Mouse (Mus musculus) adrenal gland, adult 8-10 months (tissue): ENCODE measurements around the gene Eef1a2. TPM values are rescaled to one million over a fixed set of nuclear protein-coding genes. Genes with fewer than 3 reads are reported as not detected.
"Not testable (repeated sequence)": the region's sequence is repeated elsewhere in the genome, so short reads cannot be mapped to it uniquely, and the experiment has no call there.

Experiments used
- DNase-seq: peaks from one replicate; pipeline ENCODE4 v3.0.0; 2022
- total RNA-seq, 4 experiments: library from RNA; stranded (reverse); gene quantifications; 2 replicates each; pipeline ENCODE4 v1.2.4; 2022

Eef1a2 gene
- total RNA-seq = 10 to 100 TPM; 65.8 to 85.9 (median 68.2) TPM

- DNase-seq = no peak
These were observed at the start of gene Eef1a2 for GRCm38 (mm10) chr2:181156248-181157121. TSS of gene Eef1a2 (minus strand) at chr2:181157014.

- no peak for DNase-seq
These were observed 49.3 kb upstream of the Eef1a2 start for GRCm38 (mm10) chr2:181206118-181206517.

GRCm38 (mm10) chr2:181205678-181206077 is 48.9 kb upstream of the Eef1a2 start:
- DNase-seq = no peak

GRCm38 (mm10) chr2:181202886-181203285 is 46.1 kb upstream of the Eef1a2 start:
- DNase-seq = no peak

- DNase-seq = no peak
These were observed 45.6 kb upstream of the Eef1a2 start, which contains the start of gene Ptk6 for GRCm38 (mm10) chr2:181202422-181202821. TSS of gene Ptk6 (minus strand) at chr2:181202789.

DNA sequence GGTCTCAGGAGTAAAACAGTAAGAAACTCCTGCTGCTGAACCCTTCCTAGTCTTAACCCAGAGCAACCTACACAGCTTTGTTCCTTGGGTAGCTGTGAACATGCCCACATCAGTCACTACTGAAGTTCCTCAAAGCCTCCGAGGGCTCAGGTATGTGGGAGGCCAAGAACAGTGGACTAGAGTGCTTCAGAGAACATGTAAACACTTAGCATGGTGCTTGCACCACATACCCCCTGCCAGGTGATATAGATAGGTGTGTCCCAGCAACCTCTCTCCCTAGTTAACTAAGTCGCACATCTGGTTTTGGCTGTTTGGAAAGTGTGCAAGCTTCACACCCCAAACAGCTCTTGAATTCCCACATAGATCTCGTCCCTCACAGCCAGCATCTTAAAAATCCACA is 44.8 kb upstream of the Eef1a2 start:
- no peak for DNase-seq

DNA sequence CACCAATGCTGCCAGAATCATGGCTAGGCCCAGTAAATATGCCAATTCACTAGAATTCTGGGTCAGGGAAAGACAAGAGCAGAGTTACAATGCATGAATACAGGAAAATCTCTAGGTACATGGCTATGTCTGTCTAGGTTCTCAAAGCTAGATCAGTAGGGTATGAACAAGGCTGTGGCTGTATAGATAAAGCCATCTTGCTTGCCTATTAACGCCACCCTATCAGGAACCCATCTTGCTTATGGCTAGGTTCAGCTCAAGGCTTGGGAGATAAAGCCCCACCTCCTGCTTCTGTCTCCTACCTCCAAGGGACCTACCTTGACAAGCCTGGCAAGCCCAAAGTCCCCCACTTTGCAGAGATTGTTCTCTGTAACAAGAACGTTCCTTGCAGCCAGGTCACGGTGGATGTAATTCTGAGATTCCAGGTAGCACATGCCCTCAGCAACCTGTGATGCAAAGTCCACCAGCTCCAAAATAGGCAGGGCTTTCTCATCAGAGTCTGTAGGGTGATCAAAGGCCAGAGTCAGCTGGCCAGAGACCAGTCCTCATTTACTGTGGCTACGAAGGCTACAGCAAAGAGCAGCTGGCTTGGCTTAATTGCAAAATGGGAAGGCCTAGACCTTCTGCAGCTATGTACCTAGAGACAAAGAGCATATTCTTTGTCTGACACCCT is 40.0 kb upstream of the Eef1a2 start:
- DNase-seq = no peak

DNA sequence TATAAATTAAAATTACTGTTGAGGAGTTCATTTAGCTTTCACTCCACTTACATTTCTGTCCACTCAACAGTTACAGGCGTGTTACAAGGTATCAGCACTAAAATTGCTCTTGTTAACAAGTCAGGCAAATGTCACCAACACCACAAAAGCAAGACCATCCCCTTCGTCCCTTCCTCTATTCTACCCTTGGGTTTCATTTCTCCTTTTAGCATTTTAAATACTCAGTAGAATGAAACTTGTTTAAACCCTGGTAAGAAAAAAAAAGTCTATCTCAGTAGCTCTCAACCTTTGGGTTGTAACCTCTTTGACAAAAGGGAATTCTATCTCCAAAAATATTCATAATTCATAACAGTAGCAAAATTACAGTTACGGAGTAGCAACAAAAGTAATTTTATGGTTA is 36.2 kb upstream of the Eef1a2 start:
- no peak for DNase-seq

- no peak for DNase-seq
These were observed 35.1 kb upstream of the Eef1a2 start for GRCm38 (mm10) chr2:181191936-181192335.

GRCm38 (mm10) chr2:181191385-181191784 is 34.6 kb upstream of the Eef1a2 start:
- not testable (repeated sequence) for DNase-seq

DNA sequence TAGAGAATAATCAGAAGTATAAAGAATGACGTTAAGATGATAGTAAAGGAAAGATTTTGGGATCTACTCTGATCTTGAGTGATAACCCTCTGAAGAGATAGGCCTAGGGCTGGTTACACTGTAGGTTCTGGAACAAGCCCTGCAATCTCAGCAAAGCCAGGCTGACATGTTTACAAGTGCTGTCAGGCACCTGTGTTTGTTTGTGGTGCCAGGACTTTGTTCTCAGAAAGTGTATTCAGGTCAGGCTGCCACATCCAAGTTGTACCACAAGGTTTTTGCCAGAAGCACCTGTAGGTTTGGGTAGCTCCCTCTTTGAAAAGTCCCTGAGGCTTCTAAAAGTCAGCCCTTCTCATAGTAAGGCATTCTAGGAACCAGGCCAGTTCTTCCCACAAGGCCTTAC is 32.5 kb upstream of the Eef1a2 start:
- DNase-seq = no peak

DNA sequence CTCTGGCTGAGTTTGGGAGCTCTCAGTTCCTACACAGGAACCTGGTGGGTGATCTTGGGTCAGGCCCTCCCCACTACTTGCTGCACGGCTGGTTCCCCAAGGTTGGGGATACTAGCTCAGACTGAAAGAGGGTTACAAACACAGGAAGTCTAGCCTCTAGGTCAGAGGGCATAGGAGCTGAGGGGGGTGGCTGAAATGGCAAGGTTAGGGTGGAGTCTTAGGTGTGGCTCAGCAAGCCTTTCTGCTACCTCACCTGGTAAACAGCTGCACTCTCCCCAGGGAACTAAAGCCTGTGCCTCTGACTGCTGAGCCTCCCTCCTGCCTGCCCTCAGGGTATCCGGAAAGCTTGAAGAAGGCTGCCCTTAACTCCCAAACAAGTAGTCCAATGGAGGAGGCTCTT is 31.9 kb upstream of the Eef1a2 start:
- no peak for DNase-seq

DNA sequence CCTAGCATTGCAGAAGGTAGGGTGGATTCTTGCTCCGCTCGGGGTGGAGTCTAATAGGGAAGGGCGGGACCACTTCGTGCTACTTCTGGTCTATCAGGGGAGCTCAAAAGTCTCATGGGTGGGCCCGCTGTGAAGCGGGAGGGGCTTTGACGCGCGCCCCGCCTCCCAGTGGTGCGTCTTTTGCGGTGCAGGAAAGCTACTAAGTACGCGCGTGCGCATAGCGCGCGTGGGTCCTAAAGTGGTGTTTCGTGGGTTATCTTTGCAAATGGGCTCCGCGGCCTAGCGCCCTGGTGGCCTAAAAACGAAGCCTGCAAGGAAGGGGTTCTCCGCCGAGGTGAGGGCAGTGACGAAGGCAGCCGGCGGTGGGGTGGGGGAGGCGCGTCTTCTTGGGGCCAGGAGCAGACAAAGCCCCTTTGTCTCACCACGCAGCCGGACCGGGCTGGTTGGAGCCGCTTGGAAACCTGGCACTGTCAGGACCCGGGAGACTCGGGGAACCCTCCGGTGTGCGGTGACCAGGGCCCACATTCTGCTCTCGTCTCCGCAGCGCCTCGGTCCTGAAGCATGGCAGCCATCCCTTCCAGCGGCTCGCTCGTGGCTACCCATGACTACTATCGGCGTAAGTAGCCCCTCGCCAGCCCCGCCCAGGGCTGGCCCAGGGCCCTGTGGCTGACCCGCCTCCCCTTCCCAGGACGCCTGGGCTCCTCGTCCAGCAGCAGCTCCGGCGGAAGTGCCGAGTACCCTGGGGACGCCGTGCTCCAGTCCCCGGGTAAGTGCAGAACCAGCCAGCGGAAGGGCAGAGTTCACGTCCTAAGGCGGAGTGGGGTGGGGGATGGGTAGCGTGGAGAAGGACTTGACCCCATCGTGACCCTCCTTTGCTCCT is 30.5 kb upstream of the Eef1a2 start, which contains the start of gene Ppdpf:
Ppdpf (plus strand) TSS at position 127 of the 880 bp plus-strand sequence.
- peak; percentile 95 for DNase-seq

DNA sequence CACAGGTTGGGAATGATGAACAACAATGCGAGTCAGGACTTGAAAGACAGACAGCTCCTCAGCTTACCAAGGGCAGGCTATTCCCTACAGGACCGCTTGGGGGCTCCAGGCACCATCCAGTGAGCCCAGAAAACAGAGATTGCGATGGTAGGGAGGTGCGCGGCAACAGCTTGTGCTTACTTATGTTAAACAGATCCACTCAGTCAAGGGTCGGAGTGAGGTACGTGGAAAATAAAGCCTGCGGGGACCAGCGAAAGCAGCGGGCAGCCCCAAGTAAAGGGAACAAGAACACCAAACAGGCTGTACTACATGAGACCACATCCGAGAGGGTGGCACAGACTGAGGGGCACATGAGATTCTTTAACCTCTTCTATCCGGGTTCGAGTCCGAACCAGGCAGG is 29.8 kb upstream of the Eef1a2 start:
- DNase-seq = peak; percentile 82

- DNase-seq = no peak
These were observed 24.1 kb upstream of the Eef1a2 start for GRCm38 (mm10) chr2:181180898-181181297.

DNA sequence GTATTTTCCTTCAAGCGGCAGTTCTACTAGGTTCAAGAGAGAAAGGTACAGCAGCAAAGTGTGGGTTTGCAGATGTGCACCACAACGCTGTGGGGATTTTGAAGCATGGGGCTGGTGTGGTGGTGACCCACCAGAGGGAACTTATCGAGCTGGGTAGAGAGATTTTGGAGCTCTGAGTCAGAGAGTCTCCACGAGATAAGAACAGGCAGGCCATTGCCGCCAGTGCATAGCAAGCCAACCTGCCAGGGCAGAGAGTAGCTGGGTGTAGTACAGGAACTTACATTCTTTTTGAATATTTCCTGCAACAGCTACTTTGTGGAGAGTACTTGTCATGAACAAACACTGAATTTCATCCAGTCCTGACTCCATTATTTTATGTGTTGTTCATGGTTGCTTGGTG is 21.7 kb upstream of the Eef1a2 start:
- DNase-seq = no peak

GRCm38 (mm10) chr2:181178015-181178414 is 21.2 kb upstream of the Eef1a2 start:
- DNase-seq = no peak

- DNase-seq = no peak
These were observed 17.8 kb upstream of the Eef1a2 start for GRCm38 (mm10) chr2:181174646-181175045.

DNA sequence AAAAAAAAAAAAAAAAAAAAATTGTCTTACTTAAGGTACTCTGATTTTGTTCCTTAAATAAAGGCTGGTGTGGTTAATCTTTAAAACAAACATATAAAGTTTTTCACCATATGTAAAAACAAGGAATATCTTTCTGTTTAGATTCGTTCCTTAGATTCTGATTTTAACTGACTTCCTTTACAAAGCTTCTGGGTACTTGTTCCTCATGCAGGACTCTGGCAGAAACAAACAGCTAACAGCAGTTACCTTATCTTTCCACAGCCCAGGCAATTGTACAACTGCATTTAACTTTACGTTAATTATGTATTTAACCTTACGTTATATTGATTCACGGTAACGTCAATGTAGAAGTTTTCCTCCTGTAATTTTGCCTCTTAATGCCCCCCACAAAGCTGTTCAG is 9.7 kb upstream of the Eef1a2 start:
- no peak for DNase-seq

DNA sequence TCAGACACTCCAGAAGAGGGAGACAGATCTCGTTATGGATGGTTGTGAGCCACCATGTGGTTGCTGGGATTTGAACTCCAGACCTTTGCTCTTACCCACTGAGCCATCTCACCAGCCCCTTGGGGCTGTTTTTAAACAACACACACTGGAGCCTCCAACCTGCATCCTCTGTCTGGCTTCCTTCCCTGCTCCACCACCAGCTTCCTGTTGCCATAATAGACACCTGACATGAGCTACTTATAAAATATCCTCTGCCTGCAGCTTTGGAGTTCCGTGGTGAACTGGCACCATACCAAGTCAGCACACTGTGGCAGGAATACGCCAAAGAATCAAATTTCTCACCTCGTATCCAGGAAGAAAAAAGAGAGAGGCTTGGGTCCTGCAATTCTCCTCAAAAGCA is 4.0 kb upstream of the Eef1a2 start:
- DNase-seq = no peak

- DNase-seq = no peak
These were observed 3.0 kb upstream of the Eef1a2 start for GRCm38 (mm10) chr2:181159771-181160170.

DNA sequence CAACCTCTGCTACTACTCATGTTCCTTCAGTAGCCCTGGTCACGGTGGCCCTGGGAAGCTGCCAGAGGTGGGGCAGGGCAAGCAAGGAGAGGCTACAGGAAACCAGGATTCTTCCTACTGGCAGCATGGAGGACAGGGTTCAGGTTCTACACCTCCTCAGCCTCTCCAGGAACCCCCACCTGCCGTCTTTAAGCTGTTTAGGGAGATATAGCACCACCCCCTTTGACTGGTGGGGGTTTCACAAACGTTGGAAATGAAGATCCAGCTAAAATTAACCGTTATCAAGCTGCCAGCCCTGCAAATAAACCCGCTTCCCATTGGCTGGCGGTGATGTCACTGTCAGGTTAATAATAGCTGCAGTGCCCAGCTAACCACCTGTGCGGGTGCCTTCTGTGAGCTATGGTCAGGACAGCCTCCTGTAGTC is 2.3 kb upstream of the Eef1a2 start:
- no peak for DNase-seq

DNA sequence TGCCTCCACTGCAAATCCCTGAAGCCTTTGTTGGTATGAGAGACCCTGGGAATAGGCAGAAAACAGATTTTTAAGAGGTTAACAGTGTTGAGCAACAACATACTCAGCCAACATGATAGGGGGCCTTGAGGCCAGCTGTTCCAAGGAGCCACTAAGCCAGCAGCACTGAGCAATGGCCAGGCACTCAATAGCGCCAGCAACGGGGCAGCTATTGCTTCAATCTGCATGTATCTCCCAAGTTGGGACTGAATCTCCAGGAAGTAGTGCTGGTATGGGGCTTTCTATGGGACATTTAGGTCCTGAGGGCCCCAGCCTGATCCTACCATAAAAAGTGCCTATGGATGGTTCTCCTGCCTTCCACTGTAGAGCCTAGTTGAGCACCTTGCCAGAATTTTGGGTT is 1.7 kb upstream of the Eef1a2 start:
- no peak for DNase-seq
